Mouse (Mus musculus) liver, embryonic 14.5 days (tissue): ENCODE data around the gene Zfp661. TPM values are rescaled to one million over a fixed set of nuclear protein-coding genes. Genes with fewer than 3 reads are reported as not detected.
A peak's percentile ranks its signal among the peaks of the same experiment; 100 is the strongest.

Source experiments
- ATAC-seq: fragments of 200-750 bp; cut with Nextera tagmentation; 2 replicates; pipeline ENCODE4 v1.8.0; 2017; ENCODE audit warnings: moderate number of reproducible peaks, mild to moderate bottlenecking, moderate library complexity; ENCODE audit not compliant: insufficient read depth
- DNase-seq, 3 experiments: peaks; one replicate each; pipeline ENCODE4 v3.0.0-alpha.2; 2012 to 2013; ENCODE audit warnings: low read depth in 3 of 3, low spot score in 3 of 3
- H3K27ac ChIP-seq: fragments of 300-500 bp; sonication (generic); 2 replicates; pipeline ENCODE4 v1.5.1; 2014; ENCODE audit warnings: moderate library complexity, mild to moderate bottlenecking, control low read depth, inconsistent platforms
- H3K27me3 ChIP-seq: fragments of 300-500 bp; sonication (generic); 2 replicates; pipeline ENCODE4 v1.6.1; 2014; ENCODE audit warnings: mild to moderate bottlenecking, low read length, moderate library complexity; ENCODE audit not compliant: control insufficient read depth, insufficient read depth
- H3K36me3 ChIP-seq: fragments of 300-500 bp; sonication (generic); replicated peaks from 2 replicates; pipeline ENCODE4 v1.6.1; 2014; ENCODE audit warnings: low read depth; ENCODE audit not compliant: control insufficient read depth, insufficient read depth
- H3K4me1 ChIP-seq, 2 experiments: fragments of 200-500 bp in 1 of 2; fragments of 300-500 bp in 1 of 2; sonication (generic) in 1 of 2; replicated peaks; 2 replicates each; pipeline ENCODE4 v1.6.1; 2012 to 2014; ENCODE audit warnings: antibody characterized with exemption in 1 of 2, inconsistent platforms in 1 of 2, low read length in 1 of 2; ENCODE audit not compliant: control insufficient read depth in 2 of 2, insufficient read depth in 2 of 2
- H3K4me2 ChIP-seq: fragments of 300-500 bp; sonication (generic); 2 replicates; pipeline ENCODE4 v1.6.1; 2014; ENCODE audit warnings: low read depth, mild to moderate bottlenecking, control low read depth, moderate library complexity
- H3K4me3 ChIP-seq, 2 experiments: fragments of 200-500 bp in 1 of 2; fragments of 300-500 bp in 1 of 2; sonication (generic) in 1 of 2; 2 replicates each; pipeline ENCODE4 v1.5.1; 2012 to 2014; ENCODE audit warnings: low read depth in 2 of 2, low read length in 2 of 2, mild to moderate bottlenecking in 2 of 2, control low read depth in 1 of 2, inconsistent platforms in 1 of 2, moderate library complexity in 1 of 2; ENCODE audit not compliant: insufficient read depth in 1 of 2
- H3K9ac ChIP-seq: fragments of 300-500 bp; sonication (generic); replicated peaks from 2 replicates; pipeline ENCODE4 v1.6.1; 2014; ENCODE audit warnings: mild to moderate bottlenecking, control low read depth, moderate library complexity
- H3K9me3 ChIP-seq: fragments of 300-500 bp; sonication (generic); 2 replicates; pipeline ENCODE4 v1.6.1; 2016; ENCODE audit warnings: low read length, mixed read lengths; ENCODE audit not compliant: control insufficient read depth
- CTCF ChIP-seq: IDR thresholded peaks from 2 replicates; pipeline ENCODE4 v1.5.1; 2016; ENCODE audit warnings: antibody characterized with exemption, low read depth, control low read depth
- EP300 ChIP-seq: IDR thresholded peaks from 2 replicates; pipeline ENCODE4 v1.6.1; 2016; ENCODE audit warnings: antibody characterized with exemption, low read depth
- WGBS: fragments of 180-500 bp; shearing (Covaris S2); extraction: QIAGEN DNeasy Blood & Tissue Kit; methylation state at CpG from one replicate; pipeline ENCODE4 v1.1.7; 2014; ENCODE audit not compliant: insufficient replicate concordance; 5-methylcytosine and 5-hydroxymethylcytosine counted together
- polyA plus RNA-seq, 2 experiments: library from polyadenylated mRNA; depleted of rRNA in 1 of 2; stranded (reverse) in 1 of 2; unstranded in 1 of 2; fragments of >200 nt; fragmentation: Nextera tagmentation in 1 of 2; extraction: Ambion mirVana in 1 of 2; gene quantifications; 2 replicates each; pipeline versions ENCODE4 v1.2.1 to v1.2.3; 2012 to 2014

Zfp661 gene
- polyA plus RNA-seq, 2 experiments, result 0.83 to 1.1 TPM

DNA sequence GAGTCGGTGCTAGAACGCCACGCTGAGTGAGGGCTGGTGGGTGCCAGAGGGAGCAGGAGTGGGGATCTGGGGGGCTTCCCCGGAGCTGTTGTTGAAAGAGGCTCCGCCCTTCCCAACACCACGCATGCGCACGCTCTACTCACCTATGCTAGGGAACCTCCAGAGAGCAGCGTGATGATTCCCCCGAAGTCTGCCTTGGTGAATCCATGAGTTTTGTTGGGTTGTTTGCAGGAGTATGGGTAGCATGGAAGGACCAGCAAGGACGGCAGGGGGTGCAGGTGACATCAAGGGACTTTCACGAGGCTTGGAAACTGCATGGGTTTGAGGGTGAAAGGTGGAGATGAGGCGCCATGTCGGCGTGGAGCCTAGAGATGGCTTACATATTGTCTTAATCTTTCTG, 3.3 kb upstream of the Zfp661 start:
- H3K27ac ChIP-seq, result no peak overlapping the region
- H3K4me2 ChIP-seq, result peak overlapping the region; percentile 15; the same call in 1 of the 2 replicates
- TF ChIP-seq EP300 (no peak), CTCF (no peak)
- 74% methylated on average over 15 of the region's 15 CpGs for WGBS
- DNase-seq (no peak), ATAC-seq (no peak)
- H3K4me3 ChIP-seq, result no peak overlapping the region
- peaks cover 0 to 18% of the 10 kb centered on the region in 2 experiments; a peak in 2 of 4 replicates for H3K4me1 ChIP-seq
- no peak overlapping the region for H3K9ac ChIP-seq
- no peaks in the 10 kb centered on the region for H3K9me3 ChIP-seq
- H3K27me3 ChIP-seq, result no peaks in the 10 kb centered on the region
- peaks cover 6% of the 10 kb centered on the region for H3K36me3 ChIP-seq

DNA sequence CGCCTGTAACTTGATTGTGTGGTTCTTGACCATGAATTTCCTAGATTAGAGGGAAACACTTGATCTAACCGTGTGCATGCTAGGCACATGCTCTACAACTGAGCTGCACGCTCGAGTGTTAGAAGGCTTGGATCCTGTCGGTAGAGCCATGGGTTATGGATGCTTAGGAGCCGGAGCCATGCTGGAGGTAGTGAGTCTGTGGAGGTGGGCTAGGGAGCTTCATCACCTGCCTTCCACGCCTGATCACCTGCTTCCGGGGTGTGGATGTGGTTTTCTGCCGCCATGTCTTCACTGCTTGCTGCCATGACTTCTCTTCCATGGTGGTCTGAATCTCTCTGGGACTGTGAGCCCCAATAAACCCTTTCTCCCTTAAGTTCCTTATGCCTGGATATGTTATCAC, 2.0 kb upstream of the Zfp661 start:
- Histone ChIP-seq H3K9ac (no peak overlapping the region), H3K27me3 (no peaks in the 10 kb centered on the region), H3K9me3 (no peaks in the 10 kb centered on the region), H3K4me1 (peaks cover 0 to 21% of the 10 kb centered on the region in 2 experiments; a peak in 3 of 4 replicates), H3K27ac (no peak overlapping the region), H3K4me3 (no peak overlapping the region), H3K4me2 (peak overlapping the region; percentile 76; the same call in 1 of the 2 replicates), H3K36me3 (no peaks in the 10 kb centered on the region)
- DNase-seq (no peak), ATAC-seq (no peak)
- TF ChIP-seq CTCF, result no peak
- no peak for TF ChIP-seq EP300
- 72% methylated on average over 9 of the region's 9 CpGs for WGBS

- H3K27me3 ChIP-seq, result no peaks in the 10 kb centered on the region
- H3K9me3 ChIP-seq, result no peaks in the 10 kb centered on the region
- peaks cover 0 to 21% of the 10 kb centered on the region in 2 experiments; a peak in 3 of 4 replicates for H3K4me1 ChIP-seq
- H3K4me2 ChIP-seq, result peak overlapping the region; percentile 76
- peak; percentile 44; the same call in 1 of the 2 replicates for ATAC-seq
- H3K9ac ChIP-seq, result peak overlapping the region; percentile 91
- H3K4me3 ChIP-seq, result peak overlapping the region; percentile 69 to 94
- TF ChIP-seq CTCF (no peak), EP300 (no peak)
- WGBS, result 0% methylated on average over 22 of the region's 22 CpGs
- H3K27ac ChIP-seq, result peak overlapping the region; percentile 74; the same call in 1 of the 2 replicates
- no peaks in the 10 kb centered on the region for H3K36me3 ChIP-seq
- DNase-seq, result no peak
These were observed 585 bp upstream of the Zfp661 start for GRCm38 (mm10) chr2:127587514-127587844.

- peak; percentile 14; the same call in 1 of the 2 replicates for TF ChIP-seq CTCF
- TF ChIP-seq EP300, result no peak
- peak; percentile 75 for ATAC-seq
- Histone ChIP-seq H3K36me3 (no peaks in the 10 kb centered on the region), H3K9ac (peak overlapping the region; percentile 44), H3K4me2 (peak overlapping the region; percentile 91), H3K4me1 (peaks cover 0 to 21% of the 10 kb centered on the region in 2 experiments; a peak in 3 of 4 replicates), H3K27me3 (no peaks in the 10 kb centered on the region), H3K4me3 (peak overlapping the region; percentile 55 to 58), H3K9me3 (no peaks in the 10 kb centered on the region), H3K27ac (no peak overlapping the region)
- WGBS, result under 1% methylated on average over 24 of the region's 24 CpGs
- peak; percentile 84 to 88 (median 85) for DNase-seq
These were observed 2.4 kb downstream of the Zfp661 start for GRCm38 (mm10) chr2:127584436-127584858.

GRCm38 (mm10) chr2:127573322-127573721, 13.6 kb downstream of the Zfp661 start:
- H3K27ac ChIP-seq, result no peak overlapping the region
- 39% methylated on average over 1 of the region's 1 CpGs for WGBS
- no peak overlapping the region for H3K4me3 ChIP-seq
- no peaks in the 10 kb centered on the region; the same call in 1 of the 2 replicates for H3K36me3 ChIP-seq
- no peak overlapping the region for H3K4me2 ChIP-seq
- no peak overlapping the region for H3K9ac ChIP-seq
- ATAC-seq, result no peak
- H3K9me3 ChIP-seq, result no peaks in the 10 kb centered on the region
- DNase-seq, result no peak
- TF ChIP-seq CTCF (no peak), EP300 (no peak)
- no peaks in the 10 kb centered on the region for H3K4me1 ChIP-seq
- H3K27me3 ChIP-seq, result no peaks in the 10 kb centered on the region
